Mouse (Mus musculus): ENCODE data around the gene Zfp36.
"Not testable (repeated sequence)": the region's sequence is repeated elsewhere in the genome, so short reads cannot be mapped to it uniquely, and the experiment has no call there.

GRCm38 (mm10) chr7:28386877-28387276 is 6.8 kb upstream of the Zfp36 start:
- TF ChIP-seq GATA1 (IDR thresholded peaks at IDR 0.05; ENCODE audit: borderline replicate concordance, low read length); FLI1 (IDR thresholded peaks at IDR 0.05; ENCODE audit: low read length): not testable (repeated sequence)
